Mouse (Mus musculus) left cerebral cortex, adult 18-20 months (tissue): Measurements from ENCODE around the gene Nostrin. TPM values are rescaled to one million over a fixed set of nuclear protein-coding genes. Genes with fewer than 3 reads are reported as not detected.

Source experiments
- DNase-seq, 2 experiments: peaks; one replicate each; pipeline ENCODE4 v3.0.0; 2021 to 2022; ENCODE audit warnings: low spot score in 2 of 2, mixed read lengths in 1 of 2
- total RNA-seq, 2 experiments: library from RNA; stranded (reverse); gene quantifications; 2 replicates each; pipeline ENCODE4 v1.2.3; 2021

Nostrin gene
- total RNA-seq, 2 experiments from 2014 or later, result 5.0 TPM

- DNase-seq, result no peak
Observed at GRCm38 (mm10) chr2:69128321-69128720, 7.3 kb upstream of the Nostrin start.

- no peak for DNase-seq
Observed at GRCm38 (mm10) chr2:69128921-69129395, 6.6 kb upstream of the Nostrin start.

- no peak for DNase-seq
Observed at GRCm38 (mm10) chr2:69129425-69130210, 6.0 kb upstream of the Nostrin start.

- DNase-seq, result no peak
Observed at GRCm38 (mm10) chr2:69132046-69132445, 3.6 kb upstream of the Nostrin start.

GRCm38 (mm10) chr2:69132488-69133040 lies 3.0 kb upstream of the Nostrin start:
- DNase-seq, result no peak

GRCm38 (mm10) chr2:69134186-69134585 lies 1.4 kb upstream of the Nostrin start:
- DNase-seq, result no peak

GRCm38 (mm10) chr2:69134937-69135336 lies 663 bp upstream of the Nostrin start:
- no peak for DNase-seq

- no peak for DNase-seq
Observed at GRCm38 (mm10) chr2:69137406-69138084, 1.9 kb downstream of the Nostrin start.

- no peak for DNase-seq
Observed at GRCm38 (mm10) chr2:69138759-69139158, 3.2 kb downstream of the Nostrin start.

- DNase-seq, result no peak
Observed at GRCm38 (mm10) chr2:69140215-69140614, 4.6 kb downstream of the Nostrin start.

GRCm38 (mm10) chr2:69140816-69141215 lies 5.2 kb downstream of the Nostrin start:
- no peak for DNase-seq

- DNase-seq, result no peak
Observed at GRCm38 (mm10) chr2:69148691-69149090, 13.1 kb downstream of the Nostrin start.

GRCm38 (mm10) chr2:69149154-69149553 lies 13.6 kb downstream of the Nostrin start:
- no peak for DNase-seq

GRCm38 (mm10) chr2:69150841-69151240 lies 15.2 kb downstream of the Nostrin start:
- DNase-seq, result no peak

GRCm38 (mm10) chr2:69155861-69156260 lies 20.3 kb downstream of the Nostrin start:
- DNase-seq, result no peak

GRCm38 (mm10) chr2:69156283-69156682 lies 20.7 kb downstream of the Nostrin start:
- DNase-seq, result no peak

GRCm38 (mm10) chr2:69158907-69159306 lies 23.3 kb downstream of the Nostrin start:
- DNase-seq, result no peak

GRCm38 (mm10) chr2:69170395-69171077 lies 34.9 kb downstream of the Nostrin start:
- no peak for DNase-seq

GRCm38 (mm10) chr2:69175296-69175695 lies 39.7 kb downstream of the Nostrin start:
- DNase-seq, result peak; percentile 17 to 36

GRCm38 (mm10) chr2:69179721-69180120 lies 44.1 kb downstream of the Nostrin start:
- DNase-seq, result no peak

- DNase-seq, result no peak
Observed at GRCm38 (mm10) chr2:69187990-69188389, 52.4 kb downstream of the Nostrin start.
